Mouse (Mus musculus) forebrain, embryonic 13.5 days (tissue): ENCODE measurements around the gene Btnl9. TPM values are rescaled to one million over a fixed set of nuclear protein-coding genes. Genes with fewer than 3 reads are reported as not detected.
A peak's percentile ranks its signal among the peaks of the same experiment; 100 is the strongest.

Experiments
- ATAC-seq: fragments of 200-750 bp; cut with Nextera tagmentation; 2 replicates; pipeline ENCODE4 v1.8.0; 2017
- H3K27ac ChIP-seq: fragments of 300-500 bp; sonication (generic); 2 replicates; pipeline ENCODE4 v1.5.1; 2015; ENCODE audit warnings: inconsistent platforms, mild to moderate bottlenecking, moderate library complexity
- H3K27me3 ChIP-seq: fragments of 300-500 bp; sonication (generic); 2 replicates; pipeline ENCODE4 v1.6.1; 2015; ENCODE audit warnings: mild to moderate bottlenecking, inconsistent platforms
- H3K36me3 ChIP-seq: fragments of 300-500 bp; sonication (generic); 2 replicates; pipeline ENCODE4 v1.6.1; 2015; ENCODE audit warnings: mild to moderate bottlenecking, inconsistent platforms; ENCODE audit not compliant: poor library complexity, severe bottlenecking
- H3K4me1 ChIP-seq: fragments of 300-500 bp; sonication (generic); 2 replicates; pipeline ENCODE4 v1.6.1; 2015; ENCODE audit warnings: inconsistent platforms
- H3K4me2 ChIP-seq: fragments of 300-500 bp; sonication (generic); 2 replicates; pipeline ENCODE4 v1.6.1; 2015; ENCODE audit warnings: inconsistent platforms, mild to moderate bottlenecking, moderate library complexity
- H3K4me3 ChIP-seq: fragments of 300-500 bp; sonication (generic); 2 replicates; pipeline ENCODE4 v1.5.1; 2015; ENCODE audit warnings: mild to moderate bottlenecking, inconsistent platforms
- H3K9ac ChIP-seq: fragments of 300-500 bp; sonication (generic); 2 replicates; pipeline ENCODE4 v1.6.1; 2015; ENCODE audit warnings: mild to moderate bottlenecking, inconsistent platforms
- H3K9me3 ChIP-seq: fragments of 300-500 bp; sonication (generic); replicated peaks from 2 replicates; pipeline ENCODE4 v1.6.1; 2016; ENCODE audit warnings: inconsistent platforms
- WGBS: fragments of 180-500 bp; shearing (Covaris S2); methylation state at CpG from one replicate; pipeline ENCODE4 v1.1.7; 2015; 5-methylcytosine and 5-hydroxymethylcytosine counted together
- polyA plus RNA-seq: library from polyadenylated mRNA; unstranded; fragments of >200 nt; fragmentation: Nextera tagmentation; extraction: Ambion mirVana; gene quantifications from 2 replicates; pipeline ENCODE4 v1.2.1, GENCODE M21; 2015

Gene Btnl9
- polyA plus RNA-seq: 0.03 and 0.26 TPM in 2 replicates

- Histone ChIP-seq H3K9me3 (no peaks in the 10 kb centered on the region), H3K4me1 (no peaks in the 10 kb centered on the region), H3K27ac (no peak within 1 kb of the TSS), H3K4me2 (no peak within 1 kb of the TSS), H3K9ac (no peak within 1 kb of the TSS), H3K4me3 (no peak within 1 kb of the TSS), H3K27me3 (no peaks in the 10 kb centered on the region), H3K36me3 (no peaks in the 10 kb centered on the region)
- ATAC-seq: no peak
- 74% methylated on average over 8 of the region's 8 CpGs for WGBS
These were observed at the start of gene Btnl9 for GRCm38 (mm10) chr11:49186955-49187488. TSS of gene Btnl9 (minus strand) at chr11:49187159.

GRCm38 (mm10) chr11:49235459-49236207 is 48.7 kb upstream of the Btnl9 start:
- ATAC-seq: no peak
- Histone ChIP-seq H3K4me1 (no peaks in the 10 kb centered on the region), H3K27ac (no peak overlapping the region), H3K9ac (no peak overlapping the region), H3K4me2 (no peak overlapping the region), H3K9me3 (no peaks in the 10 kb centered on the region), H3K27me3 (no peaks in the 10 kb centered on the region), H3K4me3 (no peak overlapping the region), H3K36me3 (no peaks in the 10 kb centered on the region)
- 69% methylated on average over 3 of the region's 3 CpGs for WGBS

DNA sequence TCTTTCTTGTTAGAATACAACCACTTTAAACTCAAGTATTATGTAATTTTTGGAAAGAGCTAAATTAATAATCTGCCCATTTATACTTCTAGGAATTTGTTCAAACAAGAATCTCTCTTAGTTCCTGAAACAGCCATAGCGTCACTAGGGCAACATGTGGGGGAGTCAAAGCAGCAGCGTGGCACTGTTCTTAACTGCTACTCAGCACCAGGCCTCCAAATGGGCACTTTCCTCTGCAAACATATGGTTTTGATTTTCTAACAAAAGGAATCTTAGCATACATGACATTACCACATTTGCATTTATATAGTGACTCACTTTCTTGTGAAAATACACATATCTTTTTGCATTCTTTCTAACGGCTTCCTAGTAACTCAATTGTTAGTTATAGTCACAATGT is 45.8 kb upstream of the Btnl9 start:
- 83% methylated on average over 3 of the region's 3 CpGs for WGBS
- no peak overlapping the region for H3K4me3 ChIP-seq
- no peaks in the 10 kb centered on the region for H3K9me3 ChIP-seq

GRCm38 (mm10) chr11:49224455-49224854 is 37.5 kb upstream of the Btnl9 start:
- no peak for ATAC-seq
- no peak overlapping the region for H3K9ac ChIP-seq
- no peak overlapping the region for H3K4me3 ChIP-seq
- whole genome bisulfite sequencing: 70% methylated on average over 1 of the region's 1 CpGs
- no peaks in the 10 kb centered on the region for H3K36me3 ChIP-seq
- H3K4me2 ChIP-seq: no peak overlapping the region
- H3K27me3 ChIP-seq: no peaks in the 10 kb centered on the region
- H3K9me3 ChIP-seq: no peaks in the 10 kb centered on the region
- H3K4me1 ChIP-seq: no peaks in the 10 kb centered on the region
- no peak overlapping the region for H3K27ac ChIP-seq

More for the DNA sequence above, 45.8 kb upstream of the Btnl9 start:
- Histone ChIP-seq H3K36me3 (no peaks in the 10 kb centered on the region), H3K4me1 (no peaks in the 10 kb centered on the region), H3K27ac (no peak overlapping the region), H3K4me2 (no peak overlapping the region), H3K27me3 (no peaks in the 10 kb centered on the region), H3K9ac (no peak overlapping the region)
- no peak for ATAC-seq

GRCm38 (mm10) chr11:49219271-49219670 is 32.3 kb upstream of the Btnl9 start:
- Histone ChIP-seq H3K9me3 (no peaks in the 10 kb centered on the region), H3K27me3 (no peaks in the 10 kb centered on the region), H3K4me1 (no peaks in the 10 kb centered on the region), H3K4me3 (no peak overlapping the region), H3K4me2 (no peak overlapping the region), H3K9ac (no peak overlapping the region), H3K27ac (no peak overlapping the region), H3K36me3 (peaks cover 33% of the 10 kb centered on the region)
- ATAC-seq: no peak
- 93% methylated on average over 2 of the region's 2 CpGs for WGBS

- Histone ChIP-seq H3K4me2 (no peak overlapping the region), H3K36me3 (peaks cover 53% of the 10 kb centered on the region), H3K4me3 (no peak overlapping the region), H3K27me3 (no peaks in the 10 kb centered on the region), H3K27ac (no peak overlapping the region), H3K9me3 (no peaks in the 10 kb centered on the region), H3K4me1 (peaks cover 7% of the 10 kb centered on the region), H3K9ac (no peak overlapping the region)
- WGBS: 96% methylated on average over 1 of the region's 1 CpGs
- ATAC-seq: no peak
These were observed 26.5 kb upstream of the Btnl9 start for GRCm38 (mm10) chr11:49213505-49213904.

GRCm38 (mm10) chr11:49212577-49212976 is 25.6 kb upstream of the Btnl9 start:
- peaks cover 52% of the 10 kb centered on the region for H3K36me3 ChIP-seq
- H3K4me3 ChIP-seq: no peak overlapping the region
- H3K27ac ChIP-seq: no peak overlapping the region
- H3K4me1 ChIP-seq: peaks cover 11% of the 10 kb centered on the region
- no peak overlapping the region for H3K9ac ChIP-seq
- no peak for ATAC-seq
- H3K27me3 ChIP-seq: no peaks in the 10 kb centered on the region
- H3K9me3 ChIP-seq: no peaks in the 10 kb centered on the region
- no peak overlapping the region for H3K4me2 ChIP-seq

DNA sequence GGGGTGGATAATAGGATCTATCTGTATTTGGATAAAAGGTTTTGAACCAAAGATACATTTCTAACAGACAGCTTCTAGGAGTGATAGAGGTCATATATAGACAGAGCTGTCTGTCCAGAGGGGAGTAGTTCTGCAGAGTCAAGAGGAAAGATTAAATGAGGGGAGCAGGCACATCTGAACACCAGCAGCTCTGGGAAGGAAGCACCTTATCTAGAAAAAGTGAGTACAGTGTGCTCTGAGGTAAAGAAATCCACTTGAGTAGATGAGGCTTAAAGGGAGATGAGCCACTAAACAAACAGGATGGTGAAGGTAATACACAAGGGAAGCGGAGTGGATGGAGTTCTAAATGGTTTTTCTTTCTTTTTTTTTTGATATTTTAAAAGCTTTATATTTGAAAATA is 20.5 kb upstream of the Btnl9 start:
- no peak overlapping the region for H3K27ac ChIP-seq
- H3K9ac ChIP-seq: no peak overlapping the region
- H3K36me3 ChIP-seq: peaks cover 15% of the 10 kb centered on the region
- H3K27me3 ChIP-seq: no peaks in the 10 kb centered on the region
- no peak for ATAC-seq
- 100% methylated on average over 1 of the region's 1 CpGs for WGBS
- peaks cover 29% of the 10 kb centered on the region for H3K4me1 ChIP-seq
- H3K4me2 ChIP-seq: no peak overlapping the region
- H3K4me3 ChIP-seq: no peak overlapping the region
- no peaks in the 10 kb centered on the region for H3K9me3 ChIP-seq

DNA sequence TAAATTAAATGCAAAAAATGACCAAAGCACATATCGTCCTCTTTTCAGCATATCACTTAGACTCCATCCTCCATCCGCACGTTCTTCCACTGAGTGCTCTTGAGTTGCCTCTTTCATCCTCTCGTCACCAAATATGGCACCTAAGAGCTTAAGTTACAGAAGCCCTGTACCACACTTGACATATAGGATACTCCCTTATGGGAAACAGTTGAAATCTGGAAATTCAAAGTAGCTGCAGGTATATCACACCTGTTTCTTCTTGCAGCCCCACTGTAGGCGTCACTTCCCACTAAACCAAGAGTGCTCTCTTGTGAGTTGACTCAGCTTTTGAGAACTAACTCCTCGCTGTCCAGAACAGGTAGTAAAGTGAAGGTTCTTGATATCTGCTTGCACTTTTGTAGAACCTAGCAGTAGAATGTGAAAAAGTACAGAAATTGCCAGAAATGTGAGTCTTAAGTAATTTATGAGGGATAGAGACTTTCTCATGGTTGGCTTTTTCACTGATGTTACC is 18.2 kb upstream of the Btnl9 start:
- WGBS: 90% methylated on average over 6 of the region's 6 CpGs
- Histone ChIP-seq H3K27ac (no peak overlapping the region), H3K27me3 (no peaks in the 10 kb centered on the region), H3K9ac (no peak overlapping the region), H3K4me2 (peak overlapping the region; percentile 67), H3K9me3 (no peaks in the 10 kb centered on the region), H3K4me3 (peak overlapping the region; percentile 91), H3K4me1 (peaks cover 36% of the 10 kb centered on the region), H3K36me3 (peaks cover 7% of the 10 kb centered on the region; the same call in 1 of the 2 replicates)
- no peak for ATAC-seq

DNA sequence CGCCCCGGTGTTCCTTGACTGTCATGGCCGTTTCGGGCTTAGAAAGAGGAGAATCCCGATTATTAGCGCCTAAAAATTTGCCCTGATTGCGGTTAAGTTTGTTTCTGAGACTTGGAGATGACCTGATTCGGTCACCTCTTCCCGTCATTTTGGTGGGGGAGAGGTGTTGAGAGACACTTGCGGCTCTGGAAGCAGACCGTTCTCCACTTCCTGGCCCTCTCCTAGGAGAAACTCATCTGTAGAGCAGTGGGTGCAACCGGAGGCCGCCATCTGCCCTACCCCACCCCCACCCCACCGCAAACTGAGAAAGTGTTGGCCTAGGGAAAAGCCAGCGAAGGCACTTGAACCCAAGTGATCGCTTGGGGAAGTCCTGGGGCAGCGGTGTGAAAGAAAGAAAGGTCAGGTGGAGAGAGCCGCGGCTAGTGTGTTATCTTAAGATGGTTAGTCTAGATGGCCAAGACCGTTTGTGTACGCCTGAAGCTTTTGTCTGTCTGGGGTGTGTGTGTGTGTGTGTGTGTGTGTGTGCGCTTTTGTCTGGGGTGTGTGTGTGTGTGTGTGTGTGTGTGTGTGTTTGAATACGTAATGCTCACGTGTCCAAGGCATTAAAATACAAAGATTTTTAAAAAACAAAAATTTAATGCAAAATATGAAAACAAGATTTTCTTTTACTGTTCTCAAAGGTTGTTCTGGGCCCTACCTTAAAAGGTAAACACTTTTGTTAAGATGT is 17.0 kb upstream of the Btnl9 start:
- no peaks in the 10 kb centered on the region for H3K27me3 ChIP-seq
- H3K9ac ChIP-seq: peak overlapping the region; percentile 98
- WGBS: 0% methylated on average over 24 of the region's 24 CpGs
- no peaks in the 10 kb centered on the region for H3K9me3 ChIP-seq
- peak overlapping the region; percentile 91 for H3K4me3 ChIP-seq
- H3K27ac ChIP-seq: peak overlapping the region; percentile 98
- ATAC-seq: peak; percentile 75
- peak overlapping the region; percentile 67 for H3K4me2 ChIP-seq
- peaks cover 33% of the 10 kb centered on the region for H3K4me1 ChIP-seq
- H3K36me3 ChIP-seq: peaks cover 7% of the 10 kb centered on the region; the same call in 1 of the 2 replicates

DNA sequence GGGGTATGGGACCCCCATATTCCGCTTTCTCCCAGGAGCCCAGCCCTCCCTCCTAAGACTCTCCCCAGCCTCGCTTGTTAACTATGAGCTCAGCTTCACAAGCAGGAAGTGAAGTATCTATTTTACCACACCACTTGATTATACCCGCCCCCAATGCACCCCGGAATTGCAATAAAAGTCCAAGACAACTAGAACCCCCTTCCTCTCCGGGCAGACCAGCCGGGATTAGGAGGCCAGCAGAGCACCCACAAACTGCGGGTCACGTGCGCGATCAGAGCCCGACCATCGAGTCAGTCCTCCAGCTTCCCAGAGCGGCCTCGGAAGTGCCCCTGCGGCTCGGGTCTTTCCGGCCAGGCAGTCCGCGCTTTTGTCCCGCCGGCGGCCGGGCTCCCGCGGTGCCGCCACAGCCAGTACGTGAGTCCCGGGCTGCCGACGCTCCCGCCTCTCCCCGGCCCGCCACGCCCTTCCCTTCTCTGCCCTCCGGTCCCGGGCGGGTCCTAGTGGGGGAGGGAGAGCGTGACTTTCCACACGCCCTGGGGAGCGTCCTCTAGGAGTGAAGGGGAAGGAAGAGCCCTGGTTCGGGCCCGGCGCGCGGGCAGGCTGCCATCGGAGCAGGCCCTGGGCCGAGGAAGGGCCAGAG is 16.3 kb upstream of the Btnl9 start, which contains the start of gene Zfp62:
TSS of gene Zfp62 (plus strand) at position 164 of the 640 bp plus-strand sequence.
- H3K4me2 ChIP-seq: peak within 1 kb of the TSS; percentile 67
- peaks cover 26% of the 10 kb centered on the region for H3K4me1 ChIP-seq
- H3K4me3 ChIP-seq: peak within 1 kb of the TSS; percentile 91
- no peaks in the 10 kb centered on the region for H3K27me3 ChIP-seq
- H3K9ac ChIP-seq: peak within 1 kb of the TSS; percentile 98
- peak; percentile 95 for ATAC-seq
- no peaks in the 10 kb centered on the region for H3K9me3 ChIP-seq
- H3K27ac ChIP-seq: peak within 1 kb of the TSS; percentile 98
- WGBS: under 1% methylated on average over 47 of the region's 47 CpGs
- H3K36me3 ChIP-seq: peaks cover 7% of the 10 kb centered on the region; the same call in 1 of the 2 replicates
